Mouse (Mus musculus) testis, adult 2 months (tissue): ENCODE data around the gene Thra.

Source experiments
- CTCF ChIP-seq: fragments of 200-500 bp; IDR thresholded peaks from 2 replicates; pipeline ENCODE4 v1.5.1; 2012; ENCODE audit warnings: low read depth, mild to moderate bottlenecking, inconsistent platforms, low read length, moderate library complexity; ENCODE audit not compliant: control insufficient read depth, insufficient read depth, insufficient replicate concordance
- POLR2A ChIP-seq: fragments of 200-500 bp; IDR thresholded peaks from 2 replicates; pipeline ENCODE4 v1.6.1; 2012; ENCODE audit warnings: low read depth, mild to moderate bottlenecking, inconsistent platforms, low read length, moderate library complexity; ENCODE audit not compliant: control insufficient read depth

DNA sequence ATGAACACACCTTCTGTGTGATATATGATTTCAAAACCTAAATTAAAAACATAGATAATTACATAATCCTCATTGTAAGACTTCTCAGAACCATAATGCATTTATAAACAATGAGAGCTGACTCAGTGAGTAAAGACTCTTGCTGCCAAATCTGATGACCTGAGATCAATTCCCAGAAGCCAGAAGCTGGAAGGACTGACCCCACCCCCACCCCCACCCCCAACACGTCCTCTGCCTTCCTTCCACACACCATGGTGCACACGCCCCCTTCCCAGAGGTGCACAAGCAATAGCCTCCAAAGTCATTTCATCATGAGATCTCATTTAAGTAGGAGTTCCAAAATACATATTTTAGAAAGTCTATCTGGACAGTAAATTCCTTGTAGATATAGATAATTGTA is 19.7 kb upstream of the Thra start:
- TF ChIP-seq CTCF (no peak), POLR2A (no peak)
